Mouse (Mus musculus) embryonic stem cell, embryonic (primary cell): ENCODE results near the gene Mprip.

Source experiments
- CTCF ChIA-PET, 4 experiments: fragments of 300-600 bp in 2 of 4; fragments of 350-600 bp in 2 of 4; sonication (Branson Sonifier 250); formaldehyde crosslinking; loops; one replicate each; lab custom pipeline; 2022; ENCODE audit warnings: inconsistent platforms in 2 of 4; lab: Charles Lee
- POLR2A ChIA-PET, 4 experiments: fragments of 300-600 bp in 2 of 4; fragments of 350-600 bp in 2 of 4; sonication (Branson Sonifier 250); formaldehyde crosslinking; loops; one replicate each; lab custom pipeline; 2022; ENCODE audit warnings: antibody characterized with exemption in 4 of 4, inconsistent platforms in 1 of 4; lab: Charles Lee

The Mprip gene

GRCm38 (mm10) chr11:59810480-59811158 lies 149.5 kb downstream of the Mprip start:
- CTCF ChIA-PET: interaction anchor here (0.7 to 1.9 kb wide), 4 partner anchors 10 to 32 kb away, joined by 3 to 7 read pairs (median 4); no protein-coding TSS in a partner anchor
- POLR2A ChIA-PET: interaction anchor here in 3 of 4 experiments (0.6 to 7.5 kb wide), 33 partner anchors 10 to 727 kb away, joined by 3 to 75 read pairs (median 5); partner anchors contain the start of genes Pld6 (in 3 of the 3), Cops3 (in 2 of the 3) and Nt5m (in 2 of the 3)

- ChIA-PET CTCF (interaction anchor here in 2 of 4 experiments (0.6 to 1.9 kb wide), 3 partner anchors 11 to 33 kb away, joined by 3 to 7 read pairs (median 4); partner anchors contain the start of gene Pld6 (in 1 of the 2)), POLR2A (interaction anchor here in 3 of 4 experiments (0.7 to 7.5 kb wide), 27 partner anchors 11 to 726 kb away, joined by 3 to 75 read pairs (median 6); partner anchors contain the start of genes Pld6 (in 3 of the 3), Cops3 (in 2 of the 3) and Nt5m (in 2 of the 3))
Observed at GRCm38 (mm10) chr11:59811211-59811610, 150.1 kb downstream of the Mprip start.

GRCm38 (mm10) chr11:59813276-59813675 lies 152.2 kb downstream of the Mprip start:
- CTCF ChIA-PET: interaction anchor here in 1 of 4 experiments (1.8 kb wide), 1 partner anchor 288 kb away, joined by 5 read pairs; no protein-coding TSS in a partner anchor
- POLR2A ChIA-PET: interaction anchor here in 3 of 4 experiments (0.9 to 7.5 kb wide), 14 partner anchors 9 to 34 kb away, joined by 3 to 75 read pairs (median 4); partner anchors contain the start of genes Cops3 (in 2 of the 3), Nt5m (in 2 of the 3) and Pld6 (in 2 of the 3)

- POLR2A ChIA-PET: interaction anchor here (0.6 to 7.5 kb wide), 25 partner anchors 9 to 723 kb away, joined by 3 to 75 read pairs (median 4); partner anchors contain the start of genes Cops3 (in 3 of the 4), Nt5m (in 3 of the 4), Pld6 (in 2 of the 4) and Rasd1 (in 1 of the 4)
- CTCF ChIA-PET: interaction anchor here in 2 of 4 experiments (0.8 to 1.7 kb wide), 2 partner anchors 35 kb away, joined by 3 to 8 read pairs; no protein-coding TSS in a partner anchor
Observed at GRCm38 (mm10) chr11:59814311-59814710, 153.2 kb downstream of the Mprip start.

- CTCF ChIA-PET: interaction anchor here in 1 of 4 experiments (1.7 kb wide), 1 partner anchor 36 kb away, joined by 8 read pairs; no protein-coding TSS in a partner anchor
- POLR2A ChIA-PET: interaction anchor here (0.5 to 7.5 kb wide), 26 partner anchors 8 to 722 kb away, joined by 3 to 75 read pairs (median 4); partner anchors contain the start of genes Cops3 (in 3 of the 4), Nt5m (in 3 of the 4), Pld6 (in 2 of the 4) and Rasd1 (in 1 of the 4)
Observed at GRCm38 (mm10) chr11:59814936-59815335, 153.8 kb downstream of the Mprip start.

GRCm38 (mm10) chr11:59815482-59816065 lies 154.5 kb downstream of the Mprip start:
- POLR2A ChIA-PET: interaction anchor here (0.5 to 7.2 kb wide), 13 partner anchors 8 to 144 kb away, joined by 3 to 72 read pairs (median 3); partner anchors contain the start of genes Cops3 (in 1 of the 4), Nt5m (in 1 of the 4) and Pld6 (in 1 of the 4)
- CTCF ChIA-PET: interaction anchor here in 1 of 4 experiments (1.7 kb wide), 1 partner anchor 37 kb away, joined by 8 read pairs; no protein-coding TSS in a partner anchor

- ChIA-PET POLR2A (interaction anchor here in 1 of 4 experiments (1.1 to 1.5 kb wide), 2 partner anchors 11 to 20 kb away, joined by 3 to 4 read pairs; no protein-coding TSS in a partner anchor), CTCF (no interaction called here)
Observed at GRCm38 (mm10) chr11:59817916-59818315, 156.8 kb downstream of the Mprip start.

DNA sequence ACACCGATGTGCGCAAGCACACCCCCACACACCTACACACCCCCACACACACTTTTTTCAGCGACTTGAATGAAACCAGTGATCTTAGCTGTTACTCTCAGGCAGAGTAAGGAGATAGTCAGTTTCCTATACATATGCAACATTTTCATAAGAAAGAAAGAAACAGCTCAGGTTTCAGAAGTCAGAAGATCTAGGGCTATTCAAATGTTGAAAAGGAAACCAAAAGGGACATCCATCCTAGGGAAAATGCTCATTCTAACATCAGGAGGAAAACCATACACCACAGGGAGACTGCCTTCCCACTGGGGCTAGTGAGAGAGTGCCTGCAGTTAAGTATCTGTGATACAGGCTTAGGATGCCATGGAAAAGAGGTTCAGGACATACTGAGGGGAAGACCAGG lies 160.5 kb downstream of the Mprip start:
- ChIA-PET POLR2A (interaction anchor here in 3 of 4 experiments (1.1 to 10.5 kb wide), 11 partner anchors 8 to 255 kb away, joined by 3 to 75 read pairs (median 5); partner anchors contain the start of genes Cops3 (in 1 of the 3), Flcn (in 1 of the 3) and Nt5m (in 1 of the 3)), CTCF (interaction anchor here in 1 of 4 experiments (1.1 kb wide), 1 partner anchor 21 kb away, joined by 3 read pairs; no protein-coding TSS in a partner anchor)
